Mouse (Mus musculus): ENCODE results near the gene Yap1. TPM values are rescaled to one million over a fixed set of nuclear protein-coding genes. Genes with fewer than 3 reads are reported as not detected.
A peak's percentile ranks its signal among the peaks of the same experiment; 100 is the strongest.

The Yap1 gene
- polyA plus RNA-seq, 1 experiment from 2014 or later = 8.3 TPM

GRCm38 (mm10) chr9:7943796-7944462 lies 60.5 kb downstream of the Yap1 start:
- 94% methylated on average over 7 of the region's 7 CpGs for WGBS
- ATAC-seq (ENCODE audit: low FRiP score, low read depth) = no peak
- no peak overlapping the region for H3K9ac ChIP-seq
- no peak overlapping the region for H3K4me3 ChIP-seq
- H3K4me1 ChIP-seq (replicated peaks) = no peaks in the 10 kb centered on the region
- no peak overlapping the region for H3K4me2 ChIP-seq
- no peaks in the 10 kb centered on the region for H3K36me3 ChIP-seq
- no peaks in the 10 kb centered on the region for H3K27me3 ChIP-seq
- no peaks in the 10 kb centered on the region for H3K9me3 ChIP-seq
- H3K27ac ChIP-seq (replicated peaks) = no peak overlapping the region

DNA sequence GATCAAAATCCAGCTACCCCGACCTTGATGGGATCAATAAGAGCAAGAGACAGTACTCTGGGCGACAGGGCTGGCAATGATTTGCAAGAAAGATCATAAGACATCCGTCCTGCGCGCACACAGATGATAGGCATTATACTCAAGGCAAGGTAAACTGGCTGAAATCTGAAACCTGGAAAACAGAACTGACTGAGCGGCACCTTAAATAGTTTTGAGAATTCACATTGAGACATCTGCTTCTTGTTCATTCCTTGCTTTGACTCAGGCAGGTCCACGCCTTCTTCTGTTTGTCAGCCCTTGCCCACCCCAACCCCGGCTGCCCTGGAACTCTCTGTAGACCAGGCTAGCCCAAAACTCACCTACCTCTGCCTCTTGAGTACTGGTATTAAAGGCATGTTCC lies 61.7 kb downstream of the Yap1 start:
- Histone ChIP-seq H3K4me1 (replicated peaks) (no peaks in the 10 kb centered on the region), H3K4me2 (no peak overlapping the region), H3K27me3 (no peaks in the 10 kb centered on the region), H3K36me3 (no peaks in the 10 kb centered on the region), H3K9me3 (no peaks in the 10 kb centered on the region), H3K27ac (replicated peaks) (no peak overlapping the region), H3K4me3 (no peak overlapping the region), H3K9ac (no peak overlapping the region)
- ATAC-seq (ENCODE audit: low FRiP score, low read depth) = no peak
- 94% methylated on average over 8 of the region's 8 CpGs for WGBS

GRCm38 (mm10) chr9:7940075-7940474 lies 64.3 kb downstream of the Yap1 start:
- WGBS = 95% methylated on average over 4 of the region's 4 CpGs
- Histone ChIP-seq H3K4me3 (no peak overlapping the region), H3K9ac (no peak overlapping the region), H3K27ac (replicated peaks) (no peak overlapping the region), H3K9me3 (no peaks in the 10 kb centered on the region), H3K4me2 (no peak overlapping the region), H3K27me3 (no peaks in the 10 kb centered on the region), H3K4me1 (replicated peaks) (no peaks in the 10 kb centered on the region), H3K36me3 (no peaks in the 10 kb centered on the region)
- ATAC-seq (ENCODE audit: low FRiP score, low read depth) = no peak

GRCm38 (mm10) chr9:7934419-7934818 lies 70.0 kb downstream of the Yap1 start:
- H3K9ac ChIP-seq = no peak overlapping the region
- H3K9me3 ChIP-seq = no peaks in the 10 kb centered on the region
- H3K27me3 ChIP-seq = no peaks in the 10 kb centered on the region
- H3K36me3 ChIP-seq = peaks cover 24% of the 10 kb centered on the region
- WGBS = 92% methylated on average over 10 of the region's 10 CpGs
- no peak for ATAC-seq (ENCODE audit: low FRiP score, low read depth)
- H3K4me2 ChIP-seq = no peak overlapping the region
- no peak overlapping the region for H3K27ac ChIP-seq (replicated peaks)
- no peak overlapping the region for H3K4me3 ChIP-seq
- no peaks in the 10 kb centered on the region for H3K4me1 ChIP-seq (replicated peaks)

DNA sequence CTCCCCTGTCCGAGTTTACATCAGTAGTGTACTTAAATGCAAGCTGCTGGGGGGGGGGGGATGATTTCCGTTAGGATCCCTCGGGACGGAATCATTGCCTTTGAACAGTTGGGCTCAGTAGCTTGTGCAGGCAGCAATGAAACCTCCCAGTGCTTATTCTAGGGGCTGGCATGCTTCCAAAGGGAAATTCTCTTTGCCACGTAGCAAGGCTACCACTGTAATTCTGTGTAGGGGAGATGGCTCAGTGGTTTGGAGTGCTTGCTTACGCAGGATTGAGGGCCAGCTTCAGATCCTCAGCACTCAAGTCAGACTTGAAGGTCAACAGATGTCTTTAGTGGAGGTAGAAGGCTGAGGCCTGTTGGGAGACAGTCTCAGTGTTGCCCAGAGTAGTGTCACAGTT lies 74.8 kb downstream of the Yap1 start:
- ATAC-seq (ENCODE audit: low FRiP score, low read depth) = no peak
- H3K36me3 ChIP-seq = peaks cover 24% of the 10 kb centered on the region
- H3K9ac ChIP-seq = no peak overlapping the region
- H3K27ac ChIP-seq (replicated peaks) = no peak overlapping the region
- no peaks in the 10 kb centered on the region for H3K27me3 ChIP-seq
- no peaks in the 10 kb centered on the region for H3K9me3 ChIP-seq
- H3K4me3 ChIP-seq = no peak overlapping the region
- no peaks in the 10 kb centered on the region for H3K4me1 ChIP-seq (replicated peaks)
- H3K4me2 ChIP-seq = no peak overlapping the region
- WGBS = 68% methylated on average over 6 of the region's 6 CpGs

- H3K4me1 ChIP-seq (replicated peaks) = no peaks in the 10 kb centered on the region
- no peak for ATAC-seq (ENCODE audit: low FRiP score, low read depth)
- H3K4me2 ChIP-seq = no peak overlapping the region
- H3K9me3 ChIP-seq = no peaks in the 10 kb centered on the region
- no peak overlapping the region for H3K27ac ChIP-seq (replicated peaks)
- H3K27me3 ChIP-seq = no peaks in the 10 kb centered on the region
- peaks cover 17% of the 10 kb centered on the region for H3K36me3 ChIP-seq
- 92% methylated on average over 3 of the region's 3 CpGs for WGBS
- no peak overlapping the region for H3K4me3 ChIP-seq
- H3K9ac ChIP-seq = no peak overlapping the region
Measured at GRCm38 (mm10) chr9:7928866-7929265, 75.5 kb downstream of the Yap1 start.

DNA sequence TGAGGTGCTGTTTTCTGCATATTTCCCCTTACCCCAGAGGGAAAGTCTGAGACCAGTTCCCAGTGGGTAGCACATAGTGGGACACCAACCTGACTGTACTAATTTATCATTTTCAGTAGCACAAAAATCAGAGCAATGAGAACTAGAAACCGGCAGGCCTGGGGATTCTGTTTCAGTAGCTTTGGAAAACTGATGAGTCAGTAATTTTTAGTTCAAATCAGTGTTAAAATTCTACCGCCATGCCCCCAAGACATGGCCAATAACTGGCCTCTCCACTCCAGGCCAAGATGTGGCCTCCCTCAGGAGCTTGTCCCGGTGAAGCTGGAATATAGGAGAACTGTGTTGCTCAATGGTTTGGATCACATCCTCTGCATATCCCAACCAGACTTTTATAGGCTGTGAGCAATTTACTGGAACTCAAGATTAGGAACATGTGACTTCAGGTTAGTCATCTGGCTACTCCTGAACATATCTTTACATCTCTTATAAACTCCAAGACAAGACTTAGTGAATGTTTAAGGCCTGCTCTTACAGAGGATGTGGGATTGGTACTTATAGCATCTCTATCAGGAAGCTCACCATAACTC lies 76.1 kb downstream of the Yap1 start:
- ATAC-seq (ENCODE audit: low FRiP score, low read depth) = no peak
- H3K4me1 ChIP-seq (replicated peaks) = no peaks in the 10 kb centered on the region
- H3K9me3 ChIP-seq = no peaks in the 10 kb centered on the region
- no peak overlapping the region for H3K27ac ChIP-seq (replicated peaks)
- 89% methylated on average over 3 of the region's 3 CpGs for WGBS
- H3K36me3 ChIP-seq = peaks cover 14% of the 10 kb centered on the region
- H3K4me3 ChIP-seq = no peak overlapping the region
- H3K27me3 ChIP-seq = no peaks in the 10 kb centered on the region
- H3K9ac ChIP-seq = no peak overlapping the region
- no peak overlapping the region for H3K4me2 ChIP-seq

- no peak overlapping the region for H3K9ac ChIP-seq
Measured at GRCm38 (mm10) chr9:7914925-7915324, 89.5 kb downstream of the Yap1 start.

GRCm38 (mm10) chr9:7914487-7914886 lies 89.9 kb downstream of the Yap1 start:
- peak overlapping the region; percentile 27 for H3K4me3 ChIP-seq
- peak overlapping the region; percentile 70 for H3K27ac ChIP-seq (replicated peaks)
- WGBS = 2% methylated on average over 11 of the region's 11 CpGs
- ATAC-seq (ENCODE audit: low FRiP score, low read depth) = peak; percentile 97
- no peaks in the 10 kb centered on the region for H3K36me3 ChIP-seq
- 0 out of 2 replicates have a peak overlapping the region, but pooled peaks have one; percentile 20 for H3K9ac ChIP-seq
- H3K4me1 ChIP-seq (replicated peaks) = 0 out of 2 replicates have a peak, but pooled peaks cover 7% of the 10 kb centered on the region
- peak overlapping the region; percentile 61 for H3K4me2 ChIP-seq
- no peaks in the 10 kb centered on the region for H3K9me3 ChIP-seq
- no peaks in the 10 kb centered on the region for H3K27me3 ChIP-seq

More at GRCm38 (mm10) chr9:7914925-7915324, 89.5 kb downstream of the Yap1 start:
- no peaks in the 10 kb centered on the region for H3K27me3 ChIP-seq
- peak overlapping the region; percentile 27 for H3K4me3 ChIP-seq
- no peaks in the 10 kb centered on the region for H3K36me3 ChIP-seq
- H3K4me1 ChIP-seq (replicated peaks) = 0 out of 2 replicates have a peak, but pooled peaks cover 7% of the 10 kb centered on the region
- WGBS = 47% methylated on average over 8 of the region's 8 CpGs
- 0 out of 2 replicates have a peak, but pooled peaks have one; percentile 3 for ATAC-seq (ENCODE audit: low FRiP score, low read depth)
- no peaks in the 10 kb centered on the region for H3K9me3 ChIP-seq
- peak overlapping the region; percentile 70 for H3K27ac ChIP-seq (replicated peaks)
- H3K4me2 ChIP-seq = peak overlapping the region; percentile 61

DNA sequence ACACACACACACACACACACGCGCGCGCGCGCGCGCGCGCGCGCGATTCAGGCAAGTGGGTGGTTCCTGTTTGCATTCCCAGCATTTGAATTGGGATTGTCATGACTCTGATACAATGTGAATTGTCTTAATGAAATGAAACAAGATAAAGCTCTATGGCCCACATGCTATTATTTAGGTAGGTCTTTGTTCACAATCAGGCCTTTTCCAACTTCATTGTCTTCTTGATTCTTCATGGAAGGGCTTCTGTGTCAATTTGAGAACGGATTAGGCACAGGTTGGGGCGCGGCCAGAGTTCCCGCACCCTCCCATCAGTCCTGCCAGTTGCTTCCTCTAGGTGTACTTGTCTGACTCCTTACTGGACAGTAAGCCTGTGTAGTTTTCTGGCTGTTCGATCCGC lies 90.4 kb downstream of the Yap1 start:
- 0 out of 2 replicates have a peak overlapping the region, but pooled peaks have one; percentile 70 for H3K27ac ChIP-seq (replicated peaks)
- peak overlapping the region; percentile 26; the same call in 1 of the 2 replicates for H3K9ac ChIP-seq
- H3K36me3 ChIP-seq = no peaks in the 10 kb centered on the region
- no peaks in the 10 kb centered on the region for H3K27me3 ChIP-seq
- ATAC-seq (ENCODE audit: low FRiP score, low read depth) = peak; percentile 73
- 0 out of 2 replicates have a peak, but pooled peaks cover 7% of the 10 kb centered on the region for H3K4me1 ChIP-seq (replicated peaks)
- peak overlapping the region; percentile 61 for H3K4me2 ChIP-seq
- WGBS = 51% methylated on average over 19 of the region's 19 CpGs
- H3K4me3 ChIP-seq = peak overlapping the region; percentile 27
- no peaks in the 10 kb centered on the region for H3K9me3 ChIP-seq

DNA sequence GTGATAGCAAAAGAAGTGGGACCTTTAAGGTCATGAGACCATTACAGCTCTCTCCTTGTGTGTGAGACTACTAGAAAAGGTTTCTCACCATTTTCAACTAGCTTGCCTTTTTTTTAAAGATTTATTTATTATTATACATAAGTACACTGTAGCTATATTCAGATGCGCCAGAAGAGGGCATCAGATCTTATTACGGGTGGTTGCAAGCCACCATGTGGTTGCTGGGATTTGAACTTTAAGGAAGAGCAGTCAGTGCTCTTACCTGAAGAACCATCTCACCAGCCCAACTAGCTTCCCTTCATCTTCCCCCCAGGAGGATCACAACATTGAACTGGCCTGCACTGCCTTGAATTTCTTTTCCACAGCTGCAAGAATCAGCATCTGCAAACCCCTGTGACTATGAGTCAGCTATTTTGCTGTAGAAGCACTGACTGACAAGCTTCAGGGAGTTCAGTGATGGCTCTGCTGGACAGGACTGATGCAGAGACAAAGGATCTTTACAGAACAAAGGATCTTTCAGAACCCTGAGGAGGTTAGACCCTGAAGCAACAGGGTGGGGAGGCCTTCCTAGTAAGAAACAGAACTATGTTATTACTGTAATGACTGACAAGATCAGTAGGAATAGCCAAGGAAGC lies 96.9 kb downstream of the Yap1 start:
- Histone ChIP-seq H3K36me3 (no peaks in the 10 kb centered on the region), H3K27me3 (no peaks in the 10 kb centered on the region), H3K27ac (replicated peaks) (no peak overlapping the region), H3K4me1 (replicated peaks) (no peaks in the 10 kb centered on the region), H3K4me2 (no peak overlapping the region), H3K4me3 (no peak overlapping the region), H3K9me3 (no peaks in the 10 kb centered on the region), H3K9ac (no peak overlapping the region)
- ATAC-seq (ENCODE audit: low FRiP score, low read depth) = no peak
- 85% methylated on average over 2 of the region's 2 CpGs for WGBS

GRCm38 (mm10) chr9:7906564-7906963 lies 97.8 kb downstream of the Yap1 start:
- Histone ChIP-seq H3K36me3 (no peaks in the 10 kb centered on the region), H3K4me1 (replicated peaks) (0 out of 2 replicates have a peak, but pooled peaks cover 3% of the 10 kb centered on the region), H3K9me3 (no peaks in the 10 kb centered on the region), H3K27me3 (no peaks in the 10 kb centered on the region), H3K4me2 (no peak overlapping the region), H3K27ac (replicated peaks) (no peak overlapping the region), H3K9ac (no peak overlapping the region), H3K4me3 (no peak overlapping the region)
- WGBS = 96% methylated on average over 1 of the region's 1 CpGs
- ATAC-seq (ENCODE audit: low FRiP score, low read depth) = no peak
